Mouse (Mus musculus) mammary gland, adult 2 months (tissue): ENCODE measurements around the gene Wrb. TPM values are rescaled to one million over a fixed set of nuclear protein-coding genes. Genes with fewer than 3 reads are reported as not detected.

ENCODE experiments used
- polyA plus RNA-seq: library from polyadenylated mRNA; depleted of rRNA; stranded (reverse); fragments of >200 nt; gene quantifications from 2 replicates; pipeline ENCODE4 v1.2.3, GENCODE M21; 2012; ENCODE audit warnings: low replicate concordance; rRNA removed

The Wrb gene
- polyA plus RNA-seq, result 31.9 and 54.7 TPM in 2 replicates

DNA sequence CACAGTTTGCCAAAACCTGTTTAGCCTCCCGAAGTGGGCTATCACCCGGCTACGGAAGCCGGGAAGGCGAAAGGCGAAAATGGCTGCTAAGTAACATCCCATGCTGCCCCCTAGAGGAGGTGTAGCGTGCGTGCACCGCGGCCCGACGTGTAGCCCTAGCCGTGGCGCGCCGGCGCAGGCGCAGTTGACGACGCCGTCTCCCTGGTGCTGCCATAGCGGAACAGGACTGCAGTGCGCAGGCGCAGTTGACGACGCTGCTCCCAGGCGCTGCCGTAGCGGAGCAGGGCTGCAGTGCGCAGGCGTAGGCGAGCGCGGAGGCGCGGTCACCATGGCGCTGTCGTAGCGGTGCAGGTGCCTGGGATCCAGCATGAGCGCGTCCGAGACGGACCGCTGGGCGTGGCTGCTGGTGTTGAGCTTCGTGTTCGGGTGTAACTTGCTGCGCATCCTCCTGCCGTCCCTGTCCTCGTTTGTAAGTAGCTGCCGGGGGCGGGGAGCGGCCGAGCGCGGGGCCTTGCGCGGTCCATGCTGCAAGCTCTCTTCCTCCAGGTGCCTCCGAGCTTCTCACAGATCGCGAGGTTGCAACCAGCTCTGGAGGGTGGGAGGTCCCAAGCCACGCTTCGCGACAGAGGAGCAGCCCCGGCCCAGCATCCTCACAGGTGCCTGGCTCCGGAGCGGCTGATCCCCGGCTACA is at the start of gene Wrb:
Gene Wrb (plus strand): TSS at position 298 of the 691 bp plus-strand sequence.

DNA sequence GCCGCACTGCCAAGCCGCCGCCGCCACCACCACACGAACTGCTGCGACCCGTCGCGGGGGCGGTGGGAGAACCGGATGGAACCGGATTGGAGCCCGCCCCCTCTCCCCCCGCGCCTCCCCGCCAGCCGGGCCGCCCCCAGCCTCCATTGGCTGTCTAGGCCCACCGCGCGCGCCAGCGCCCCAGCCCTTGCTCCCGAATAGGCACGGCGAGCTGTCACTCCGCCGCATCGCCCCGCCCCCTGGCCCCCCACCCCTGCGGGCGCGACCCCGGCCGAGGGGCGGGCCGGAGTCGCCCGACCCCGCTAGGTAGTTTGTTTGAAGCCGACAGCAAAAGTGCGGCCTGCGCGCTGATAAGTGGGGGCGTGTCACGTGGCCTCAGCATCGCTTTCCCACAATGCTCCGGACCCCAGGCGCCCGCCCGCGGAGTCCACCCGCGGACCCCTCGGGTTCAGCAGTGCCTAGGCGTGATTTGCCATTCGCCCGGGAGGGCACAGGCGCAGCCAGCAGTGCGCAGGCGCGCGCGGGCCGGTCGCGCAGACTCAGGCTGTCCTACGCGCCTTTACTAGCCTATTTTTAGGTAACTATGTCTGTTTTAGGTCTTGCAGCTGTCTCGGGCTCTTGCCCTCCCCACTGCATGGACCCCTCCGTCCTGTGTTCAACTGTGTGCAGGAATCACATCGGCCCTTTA is 17.4 kb upstream of the Wrb start, which contains the start of gene Hmgn1:
Gene Hmgn1 (minus strand): TSS at position 73 of the 688 bp plus-strand sequence.

DNA sequence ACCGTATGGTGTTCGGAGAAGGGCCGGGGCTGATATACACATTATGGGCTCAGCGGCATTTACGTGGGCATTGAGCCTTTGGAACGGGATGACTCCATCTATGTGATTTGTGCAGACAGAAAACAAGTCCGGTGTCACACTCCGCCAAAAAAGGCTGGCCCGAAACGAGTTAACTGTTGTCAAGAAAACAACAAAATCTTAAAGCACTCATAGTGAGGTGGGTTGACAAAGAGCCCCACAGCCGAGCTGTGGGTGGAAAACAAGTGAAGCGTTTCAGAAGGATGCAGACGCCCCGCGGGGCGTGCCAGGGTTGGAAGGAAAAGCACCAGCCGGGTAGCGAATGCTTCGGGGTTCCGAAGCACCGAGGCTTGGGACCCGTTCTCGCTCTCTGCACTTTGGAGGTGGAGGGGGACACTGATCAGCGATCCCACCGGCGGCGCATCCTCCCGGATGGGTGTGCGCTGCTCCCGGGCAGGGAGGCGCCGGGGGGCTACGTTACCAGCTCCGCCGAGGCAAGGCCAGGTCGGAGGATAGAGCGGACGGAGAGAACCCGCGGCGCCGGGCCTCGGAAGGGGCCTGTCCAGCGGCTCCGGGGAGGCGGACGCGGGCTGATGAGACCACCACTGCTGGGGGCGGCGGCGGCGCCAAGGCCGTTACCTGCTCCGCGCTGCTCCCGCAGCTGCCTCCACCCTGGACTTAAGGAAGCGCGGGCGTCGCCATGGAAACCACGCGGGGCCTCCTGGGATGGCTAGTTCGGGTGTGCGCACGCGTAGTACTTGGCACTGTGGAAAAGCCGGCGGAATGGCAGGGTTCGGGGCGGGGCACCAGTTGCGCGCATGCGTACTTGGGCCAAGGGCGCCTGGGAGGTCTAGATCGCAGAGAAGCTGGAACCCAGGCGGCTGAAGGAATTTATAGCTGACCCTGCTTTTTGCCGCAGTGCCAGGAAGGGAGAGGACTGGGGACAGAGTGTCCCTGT is 46.6 kb downstream of the Wrb start, which contains the start of gene Lca5l:
Gene Lca5l (minus strand): TSS at position 741 of the 976 bp plus-strand sequence.

DNA sequence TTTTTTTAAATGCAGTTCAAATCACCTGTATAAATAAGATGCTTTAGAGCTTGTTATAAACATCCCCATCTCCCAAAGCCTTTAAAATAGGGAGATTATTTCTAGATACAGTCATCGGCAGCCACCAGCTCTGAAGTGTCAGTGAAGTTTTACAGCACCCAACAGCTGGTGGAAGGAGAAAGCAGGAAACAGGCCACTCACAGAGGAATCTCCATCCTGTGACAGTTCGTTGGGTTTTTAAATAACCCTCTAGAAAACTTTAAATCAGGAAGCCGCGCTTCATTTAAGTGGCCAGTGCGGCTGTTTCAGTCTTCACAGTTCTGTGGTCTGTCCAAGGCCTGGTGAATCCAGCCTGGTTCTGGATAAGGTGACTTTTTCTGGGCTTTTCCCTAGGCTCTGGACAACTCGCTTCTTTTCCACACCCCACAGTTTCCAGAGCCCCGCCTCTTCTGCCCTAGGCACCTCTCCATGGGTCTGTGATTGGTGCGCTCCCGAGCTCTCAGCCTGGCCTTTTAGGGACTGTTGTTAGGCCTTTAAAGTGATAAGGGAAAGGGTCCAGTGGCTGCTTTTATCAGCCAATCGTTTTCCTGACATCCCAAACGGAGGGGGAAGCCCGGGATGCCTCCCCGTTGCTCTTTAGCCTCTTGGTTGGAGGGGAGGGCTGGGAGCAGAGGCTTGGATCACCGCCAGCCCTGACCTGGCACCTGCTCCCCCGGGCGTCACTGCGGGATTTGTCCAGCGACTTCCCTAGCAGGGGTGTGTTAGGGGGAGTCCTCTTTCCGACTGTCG is 54.9 kb downstream of the Wrb start, which contains the start of gene Sh3bgr:
Gene Sh3bgr (plus strand): TSS at position 538 of the 789 bp plus-strand sequence.

Other genes starting within 250 kb of the Wrb start
- gene Psmg1, start 154.4 kb upstream of the Wrb start, polyA plus RNA-seq, result 14.5 and 38.1 TPM in 2 replicates
- gene Brwd1, start 62.9 kb upstream of the Wrb start, polyA plus RNA-seq, result 29.5 and 35.0 TPM in 2 replicates
- 14.9 and 25.3 TPM in 2 replicates for gene Hmgn1, start 17.7 kb upstream of the Wrb start, polyA plus RNA-seq
- 0.45 and 0.53 TPM in 2 replicates for gene Lca5l, start 46.9 kb downstream of the Wrb start, polyA plus RNA-seq
- 0.47 and 120 TPM in 2 replicates for gene Sh3bgr, start 55.0 kb downstream of the Wrb start, polyA plus RNA-seq
- 0.13 and 0.16 TPM in 2 replicates for gene B3galt5, start 90.4 kb downstream of the Wrb start, polyA plus RNA-seq